Mouse (Mus musculus): ENCODE results near the gene Ntn3.

Ntn3 gene

DNA sequence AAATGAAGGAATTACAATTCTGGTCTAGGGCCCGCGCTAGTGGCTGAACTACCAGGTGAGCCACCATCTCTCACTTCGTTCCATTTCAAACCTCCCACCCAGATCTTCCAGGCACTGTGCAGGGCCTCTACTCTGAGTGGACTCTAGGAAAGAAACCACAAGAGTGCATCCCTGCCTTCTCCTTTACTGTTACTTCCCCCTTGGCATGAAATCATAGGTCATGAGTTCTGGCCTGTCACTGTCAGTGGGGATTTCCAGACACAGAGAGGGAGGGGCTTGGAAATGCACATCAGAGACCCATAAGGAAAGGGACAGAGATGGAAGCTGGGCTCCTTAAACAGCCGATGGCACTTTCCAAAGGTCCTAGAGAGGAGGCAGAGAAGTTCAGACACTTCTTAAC is 37.6 kb downstream of the Ntn3 start:
- DNase-seq: no peak

- DNase-seq: no peak
Measured at GRCm38 (mm10) chr17:24170729-24171128, 38.6 kb downstream of the Ntn3 start.

- no peak for DNase-seq
Measured at GRCm38 (mm10) chr17:24170125-24170524, 39.2 kb downstream of the Ntn3 start.

DNA sequence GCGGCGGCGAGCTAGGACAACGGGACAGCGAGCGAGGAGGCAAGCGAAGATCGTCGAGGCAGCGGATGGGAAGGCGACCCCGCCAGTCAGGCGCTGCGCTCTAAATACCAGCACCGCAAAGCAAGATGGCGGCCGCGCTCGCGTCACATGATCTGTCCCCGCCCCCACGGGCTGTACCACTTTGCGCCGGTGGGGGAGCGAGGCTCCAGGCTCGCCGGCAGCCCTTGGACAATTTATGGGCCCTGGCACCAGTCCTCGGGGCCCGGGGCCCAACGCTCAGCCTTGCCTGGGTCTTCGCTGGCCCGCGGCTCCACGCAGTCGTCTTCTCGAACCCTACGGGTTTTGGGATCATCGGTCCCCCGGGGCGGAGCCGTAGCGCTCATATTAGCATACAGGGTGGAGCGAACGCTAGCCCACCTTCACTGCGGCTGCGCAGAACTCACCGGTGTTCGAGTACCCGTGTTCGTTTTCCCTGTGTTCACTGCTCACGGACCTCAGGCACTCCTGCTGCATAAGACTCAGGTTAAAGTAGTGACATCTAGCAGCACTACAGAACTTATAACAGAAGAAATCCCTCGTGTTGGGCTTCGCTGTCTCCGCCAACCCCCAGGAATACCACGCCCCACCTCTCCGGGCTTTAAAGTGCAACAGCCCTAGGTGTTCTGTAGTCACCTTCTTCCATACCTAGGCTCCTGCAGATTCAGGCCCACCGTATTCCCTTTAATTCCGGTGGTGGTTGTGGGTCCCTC is 39.8 kb downstream of the Ntn3 start, which contains the start of gene Atp6v0c:
Atp6v0c (minus strand) TSS at position 386 of the 749 bp plus-strand sequence.
- DNase-seq: peak; percentile 99

GRCm38 (mm10) chr17:24168590-24169277 is 40.6 kb downstream of the Ntn3 start:
- DNase-seq: peak; percentile 53

- DNase-seq: peak; percentile 28
Measured at GRCm38 (mm10) chr17:24167891-24168505, 41.3 kb downstream of the Ntn3 start.

- peak; percentile 35 for DNase-seq
Measured at GRCm38 (mm10) chr17:24167120-24167519, 42.2 kb downstream of the Ntn3 start.

GRCm38 (mm10) chr17:24164566-24165259 is 44.6 kb downstream of the Ntn3 start:
- peak; percentile 64 for DNase-seq

DNA sequence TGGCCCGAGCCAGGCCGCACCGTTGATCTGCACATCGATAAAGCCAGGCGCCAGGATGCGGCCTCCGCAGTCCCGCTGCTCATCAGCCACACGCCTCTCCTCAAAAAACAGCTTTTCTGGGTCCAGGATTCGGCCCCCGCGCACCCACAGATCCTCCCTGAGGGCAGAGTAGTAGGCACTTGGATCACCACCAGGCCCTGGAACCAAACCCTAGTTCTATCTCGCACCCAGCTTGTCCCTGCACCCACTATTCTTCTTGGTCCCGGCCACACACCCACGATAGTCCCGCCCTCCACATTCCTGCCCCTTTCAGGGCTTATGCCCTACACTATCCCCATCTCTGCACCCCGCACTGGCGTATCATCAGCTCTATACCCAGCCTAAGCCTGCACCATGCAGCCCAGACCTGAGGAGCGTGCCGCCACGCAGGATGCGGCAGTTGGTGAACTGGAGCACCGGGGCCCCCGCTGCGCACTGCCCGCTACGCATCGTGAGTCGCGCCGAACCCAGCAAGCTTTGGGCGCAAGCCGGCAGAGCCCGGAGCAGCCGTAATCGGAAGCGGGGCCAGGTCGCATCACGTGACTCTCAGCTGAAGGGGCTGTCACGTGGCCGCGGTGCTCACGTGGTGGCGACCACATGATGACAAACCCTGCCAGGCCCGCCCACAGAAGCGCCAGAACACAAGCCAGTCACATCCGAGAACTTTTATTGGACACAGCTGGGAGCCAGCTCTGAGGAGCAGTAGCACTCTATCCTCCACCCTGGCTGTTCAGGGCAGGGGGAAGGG is 46.0 kb downstream of the Ntn3 start, which contains the start of gene Amdhd2:
Amdhd2 (minus strand) TSS at position 591 of the 787 bp plus-strand sequence.
- peak; percentile 99 for DNase-seq

DNA sequence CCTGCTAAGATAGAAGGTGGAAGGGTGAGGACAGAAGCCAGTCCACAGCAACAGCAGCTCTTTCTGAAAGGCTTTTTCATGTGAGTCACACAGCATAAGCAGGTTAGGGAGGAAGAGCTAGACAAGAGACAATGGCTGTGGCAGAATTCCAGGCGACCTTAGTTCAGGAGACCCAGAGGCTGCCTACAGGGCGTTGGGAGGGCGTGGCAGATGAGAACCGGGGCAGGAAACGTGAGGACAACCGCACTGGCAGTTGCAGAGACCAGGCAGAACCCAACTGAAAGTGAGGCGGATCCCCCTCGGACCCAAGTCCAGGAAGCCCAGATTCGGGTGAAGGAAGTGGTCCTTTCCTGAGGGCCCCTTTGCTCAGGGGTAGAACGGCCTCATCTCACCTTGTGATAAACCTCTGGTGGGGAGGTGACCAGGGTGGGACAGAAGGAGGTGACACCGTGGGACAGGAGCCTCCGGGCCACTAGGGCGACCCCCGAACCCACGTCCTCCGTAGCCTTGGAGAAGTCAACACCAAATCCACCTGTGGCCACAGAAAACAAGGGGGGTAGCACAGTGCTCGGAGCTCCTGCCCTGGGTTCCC is 46.7 kb downstream of the Ntn3 start:
- DNase-seq: peak; percentile 81

- DNase-seq: peak; percentile 32
Measured at GRCm38 (mm10) chr17:24161466-24161865, 47.9 kb downstream of the Ntn3 start.

DNA sequence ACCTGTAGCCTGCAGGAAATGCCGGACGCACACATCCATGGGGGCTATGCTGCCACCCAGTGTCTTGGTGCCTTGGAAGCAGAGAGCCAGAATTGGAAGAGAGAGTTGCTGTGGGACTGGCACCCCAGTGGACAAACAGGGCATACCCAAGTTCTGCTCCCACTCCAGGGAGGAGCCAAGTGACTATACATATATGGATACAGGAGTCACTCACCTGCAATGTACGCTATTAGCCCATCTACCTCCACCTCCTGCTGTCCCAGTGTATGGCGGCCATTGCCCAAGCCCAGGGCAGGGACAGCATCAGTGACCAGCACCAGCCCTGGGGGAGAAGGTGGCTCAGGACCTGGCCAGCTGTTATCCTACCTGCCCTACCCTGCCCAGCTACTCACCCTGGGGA is 51.8 kb downstream of the Ntn3 start:
- no peak for DNase-seq

- no peak for DNase-seq
Measured at GRCm38 (mm10) chr17:24157121-24157520, 52.2 kb downstream of the Ntn3 start.

GRCm38 (mm10) chr17:24156394-24156793 is 52.9 kb downstream of the Ntn3 start:
- DNase-seq: no peak

DNA sequence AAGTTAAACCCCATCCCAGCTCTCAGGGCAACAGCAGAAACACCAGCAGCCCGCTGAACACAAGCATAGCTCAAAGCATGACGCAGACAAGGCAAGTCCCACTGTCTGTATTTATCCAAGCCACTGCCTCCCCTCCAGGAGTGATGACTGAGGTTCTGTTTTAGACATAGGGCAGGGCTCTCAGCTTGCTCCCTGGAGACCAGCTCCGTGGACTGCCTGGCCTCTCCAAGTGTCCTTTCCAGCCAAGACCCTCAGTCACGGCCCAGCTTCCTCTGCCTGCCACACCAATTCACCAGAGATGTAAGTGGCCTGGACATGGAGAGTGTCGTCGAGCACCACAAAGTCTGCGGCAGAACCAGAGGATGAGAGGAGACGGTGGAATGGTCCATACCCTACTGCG is 53.6 kb downstream of the Ntn3 start:
- DNase-seq: no peak

- peak; percentile 81 for DNase-seq
Measured at GRCm38 (mm10) chr17:24154463-24154862, 54.9 kb downstream of the Ntn3 start.
